In the genomic region with DNA sequence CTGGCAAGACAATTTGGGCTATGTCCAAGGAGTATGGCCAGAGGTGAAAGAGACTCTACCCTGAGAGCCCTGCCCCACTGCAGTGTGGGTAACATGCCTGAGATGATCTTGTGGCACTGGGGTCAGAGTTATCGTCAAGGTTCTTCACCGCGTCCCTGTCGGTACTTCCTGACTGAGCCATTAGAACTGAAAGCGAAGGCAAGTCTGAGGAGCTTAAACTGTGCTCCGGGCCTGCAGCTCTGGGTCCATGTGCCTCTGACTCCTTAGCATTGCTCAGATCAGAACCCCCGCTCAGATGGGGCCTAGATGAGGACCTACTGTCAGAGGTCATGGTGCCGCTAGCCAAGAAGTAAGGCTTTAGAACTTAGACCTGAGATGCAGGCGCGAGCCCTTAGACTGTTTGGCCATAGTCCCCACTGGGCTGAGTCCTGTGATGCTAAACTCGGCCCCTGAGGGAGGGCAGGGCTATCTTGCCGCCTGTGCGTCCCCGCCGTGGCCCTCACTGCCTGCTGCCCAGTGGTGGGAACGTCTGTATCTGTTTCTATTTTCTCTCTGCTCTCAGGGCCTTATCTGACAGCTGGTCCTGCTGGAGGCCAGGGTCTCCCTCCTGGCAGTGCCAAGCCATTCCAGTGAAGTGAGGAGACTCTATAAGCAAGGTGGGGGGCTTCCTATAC, we compare ENCODE assay signal across 11 mouse cellular contexts. TPM values are rescaled to one million over a fixed set of nuclear protein-coding genes. Genes with fewer than 3 reads are reported as not detected.
DNase-seq lines count a peak whose midpoint lies in the region; ATAC-seq and TF ChIP-seq lines count a peak whose summit lies in the region.
"Had no signal": no experiment of that assay in that cellular context is flagged by ENCODE, and none has a peak within 500 bp of the region (broad histone marks: within the 10 kb centered on the region; RNA-seq: fewer than 3 reads in every experiment).

No protein-coding gene starts in this region.

- no peaks in the 10 kb centered on the region for H3K9me3 ChIP-seq in lung, embryonic 15.5 days
- H3K9me3 ChIP-seq in liver, embryonic 16.5 days (replicated peaks; ENCODE audit: control insufficient read depth, low read length) = no peaks in the 10 kb centered on the region
- H3K9me3 ChIP-seq: embryonic facial prominence, embryonic 13.5 days; limb, embryonic 15.5 days had no signal

- DNase-seq in lung, postnatal 25 days (ENCODE audit: low spot score) = no peak
- DNase-seq in induced T-regulatory cell, adult 2 months (ENCODE audit: low read depth) = peak; percentile 58
- DNase-seq in urinary bladder, adult 18-20 months (ENCODE audit: low spot score in 2 of 2) = no peak
- no peak for DNase-seq in kidney, postnatal 14 days
- DNase-seq: thymus, postnatal 14 days had no signal

- no peak overlapping the region for H3K4me3 ChIP-seq in lung, embryonic 15.5 days
- no peak overlapping the region for H3K4me3 ChIP-seq in bone marrow, adult 2 months (replicated peaks; ENCODE audit: control insufficient read depth, low read depth, low read length)
- no peak overlapping the region for H3K4me3 ChIP-seq in liver, embryonic 16.5 days (ENCODE audit: low read depth, low read length)
- H3K4me3 ChIP-seq: embryonic facial prominence, embryonic 13.5 days; limb, embryonic 15.5 days had no signal

- no peak for ATAC-seq in lung, embryonic 15.5 days (ENCODE audit: borderline replicate concordance, extremely low read depth, low FRiP score, low TSS enrichment)
- ATAC-seq in liver, embryonic 16.5 days (ENCODE audit: low read depth) = no peak
- ATAC-seq in cerebellum, adult (ENCODE audit: insufficient number of reproducible peaks, low FRiP score, low TSS enrichment) = no peak

- H3K4me2 ChIP-seq in lung, embryonic 15.5 days = no peak overlapping the region
- H3K4me2 ChIP-seq in liver, embryonic 16.5 days (ENCODE audit: low read depth, low read length) = no peak overlapping the region
- H3K4me2 ChIP-seq: embryonic facial prominence, embryonic 13.5 days; limb, embryonic 15.5 days had no signal

- H3K36me3 ChIP-seq in lung, embryonic 15.5 days = no peaks in the 10 kb centered on the region
- peaks cover 1% of the 10 kb centered on the region for H3K36me3 ChIP-seq in liver, embryonic 16.5 days (ENCODE audit: control insufficient read depth, insufficient read depth)
- H3K36me3 ChIP-seq: embryonic facial prominence, embryonic 13.5 days; limb, embryonic 15.5 days had no signal

- TF ChIP-seq POLR2A in bone marrow, adult 2 months (IDR thresholded peaks at IDR 0.05; ENCODE audit: borderline replicate concordance, control insufficient read depth, low read depth, low read length) = no peak

- no peaks in the 10 kb centered on the region for H3K27me3 ChIP-seq in lung, embryonic 15.5 days
- H3K27me3 ChIP-seq in liver, embryonic 16.5 days (ENCODE audit: control insufficient read depth, insufficient read depth, low read depth, low read length) = no peaks in the 10 kb centered on the region
- H3K27me3 ChIP-seq: embryonic facial prominence, embryonic 13.5 days; limb, embryonic 15.5 days had no signal

- H3K27ac ChIP-seq in lung, embryonic 15.5 days = 0 out of 2 replicates have a peak overlapping the region, but pooled peaks have one; percentile 9
- H3K27ac ChIP-seq in bone marrow, adult 2 months (ENCODE audit: control insufficient read depth, insufficient read depth, low read depth, low read length, poor library complexity) = peak overlapping the region; percentile 10; the same call in 1 of the 2 replicates
- H3K27ac ChIP-seq in liver, embryonic 16.5 days (ENCODE audit: low read length) = peak overlapping the region; percentile 51
- H3K27ac ChIP-seq: embryonic facial prominence, embryonic 13.5 days; limb, embryonic 15.5 days had no signal

- no peak overlapping the region for H3K9ac ChIP-seq in lung, embryonic 15.5 days
- H3K9ac ChIP-seq in liver, embryonic 16.5 days (ENCODE audit: low read depth, low read length) = peak overlapping the region; percentile 17; the same call in 1 of the 2 replicates
- H3K9ac ChIP-seq: embryonic facial prominence, embryonic 13.5 days; limb, embryonic 15.5 days had no signal

- whole genome bisulfite sequencing in lung, embryonic 15.5 days = 63% methylated on average over 16 of the region's 16 CpGs
- 54% methylated on average over 16 of the region's 16 CpGs for WGBS in bone marrow, adult 2 months
- WGBS in liver, embryonic 16.5 days (ENCODE audit: insufficient replicate concordance) = 43% methylated on average over 16 of the region's 16 CpGs

- H3K4me1 ChIP-seq in lung, embryonic 15.5 days = peaks cover 67% of the 10 kb centered on the region
- peaks cover 8% of the 10 kb centered on the region for H3K4me1 ChIP-seq in bone marrow, adult 2 months (ENCODE audit: control insufficient read depth, insufficient read depth, low read length)
- H3K4me1 ChIP-seq in liver, embryonic 16.5 days (ENCODE audit: control insufficient read depth, low read depth, low read length) = peaks cover 100% of the 10 kb centered on the region

- no peak for TF ChIP-seq CTCF in bone marrow, adult 2 months (IDR thresholded peaks at IDR 0.05; ENCODE audit: control insufficient read depth, insufficient read depth, low read length)

RNA-seq across cellular contexts. Expression of a gene that starts 17.8 kb away (rescaled TPM):
- polyA plus RNA-seq in lung, embryonic 15.5 days (2015; fragmentation: Nextera tagmentation; extraction: Ambion mirVana) = 1.3 and 1.6 TPM in 2 replicates
- polyA plus RNA-seq in bone marrow, adult 2 months (2011; ENCODE audit: insufficient read depth, insufficient read length, low replicate concordance, missing spikeins) = 125 and 324 TPM in 2 replicates
- polyA plus RNA-seq in liver, embryonic 16.5 days (2015; fragmentation: Nextera tagmentation; extraction: Ambion mirVana) = 6.8 and 8.1 TPM in 2 replicates

Comparison
In these comparisons a context has a peak if more than half of its experiments do, and no peak if none do; other contexts are left out.
1. RNA of a gene that starts 17.8 kb away (polyA plus RNA-seq): 125 to 324 TPM in bone marrow, adult 2 months; 6.8 to 8.1 TPM in liver, embryonic 16.5 days and 1.3 to 1.6 TPM in lung, embryonic 15.5 days; every median in the first group is over 10 times any median in the second.
2. Peak in every context shown above with its lines, with median percentiles within 50 percentile points of each other: H3K27ac ChIP-seq.